Mouse (Mus musculus): ENCODE measurements around the gene Atcay.

- TF ChIP-seq TAL1 (IDR thresholded peaks at IDR 0.05; ENCODE audit: low read length) (no peak), GATA1 (IDR thresholded peaks at IDR 0.05; ENCODE audit: low read length) (no peak)
These were observed 38.2 kb upstream of the Atcay start for GRCm38 (mm10) chr10:81268643-81269412.

Data from erythroblast, embryonic 14.5 days (primary cell).